Mouse (Mus musculus) stomach, embryonic 16.5 days (tissue): Measurements from ENCODE around the gene Jmjd1c. TPM values are rescaled to one million over a fixed set of nuclear protein-coding genes. Genes with fewer than 3 reads are reported as not detected.

Experiments
- ATAC-seq: fragments of 200-750 bp; cut with Nextera tagmentation; 2 replicates; pipeline ENCODE4 v1.8.0; 2017; ENCODE audit warnings: moderate number of reproducible peaks, moderate TSS enrichment; ENCODE audit not compliant: insufficient read depth, low FRiP score
- H3K27ac ChIP-seq: fragments of 300-500 bp; sonication (generic); 2 replicates; pipeline ENCODE4 v1.5.1; 2014; ENCODE audit warnings: low read length
- H3K27me3 ChIP-seq: fragments of 300-500 bp; sonication (generic); 2 replicates; pipeline ENCODE4 v1.6.1; 2014; ENCODE audit warnings: low read length, control low read depth, mixed read lengths; ENCODE audit not compliant: control insufficient read depth, insufficient read depth
- H3K36me3 ChIP-seq: fragments of 300-500 bp; sonication (generic); 2 replicates; pipeline ENCODE4 v1.6.1; 2014; ENCODE audit warnings: low read length; ENCODE audit not compliant: control insufficient read depth, insufficient read depth
- H3K4me1 ChIP-seq: fragments of 300-500 bp; sonication (generic); 2 replicates; pipeline ENCODE4 v1.6.1; 2014; ENCODE audit warnings: low read length, control low read depth, mixed read lengths; ENCODE audit not compliant: control insufficient read depth, insufficient read depth
- H3K4me2 ChIP-seq: fragments of 300-500 bp; sonication (generic); 2 replicates; pipeline ENCODE4 v1.6.1; 2014; ENCODE audit warnings: low read depth, low read length, mixed read lengths
- H3K4me3 ChIP-seq: fragments of 300-500 bp; sonication (generic); replicated peaks from 2 replicates; pipeline ENCODE4 v1.5.1; 2014; ENCODE audit warnings: mild to moderate bottlenecking, low read length
- H3K9ac ChIP-seq: fragments of 300-500 bp; sonication (generic); 2 replicates; pipeline ENCODE4 v1.6.1; 2014; ENCODE audit warnings: low read length
- H3K9me3 ChIP-seq: fragments of 300-500 bp; sonication (generic); replicated peaks from 2 replicates; pipeline ENCODE4 v1.6.1; 2016; ENCODE audit warnings: low read length, control low read depth; ENCODE audit not compliant: control insufficient read depth
- WGBS: fragments of 180-500 bp; shearing (Covaris S2); extraction: QIAGEN DNeasy Blood & Tissue Kit; methylation state at CpG from one replicate; pipeline ENCODE4 v1.1.7; 2014; 5-methylcytosine and 5-hydroxymethylcytosine counted together
- polyA plus RNA-seq: library from polyadenylated mRNA; unstranded; fragments of >200 nt; fragmentation: Nextera tagmentation; extraction: Ambion mirVana; gene quantifications from 2 replicates; pipeline ENCODE4 v1.2.1, GENCODE M21; 2015

Jmjd1c gene
- polyA plus RNA-seq, 1 experiment from 2014 or later, result 30.3 TPM

GRCm38 (mm10) chr10:67097437-67098150, 1.7 kb downstream of the Jmjd1c start:
- Histone ChIP-seq H3K27me3 (no peaks in the 10 kb centered on the region), H3K4me1 (peaks cover 44% of the 10 kb centered on the region), H3K4me2 (peak overlapping the region; percentile 78), H3K9me3 (no peaks in the 10 kb centered on the region), H3K4me3 (peak overlapping the region; percentile 93), H3K9ac (peak overlapping the region; percentile 100), H3K27ac (peak overlapping the region; percentile 100), H3K36me3 (no peaks in the 10 kb centered on the region)
- 1% methylated on average over 15 of the region's 15 CpGs for WGBS
- ATAC-seq, result no peak

- Histone ChIP-seq H3K36me3 (no peaks in the 10 kb centered on the region), H3K4me3 (peak overlapping the region; percentile 93), H3K9ac (peak overlapping the region; percentile 56), H3K4me2 (peak overlapping the region; percentile 78), H3K4me1 (peaks cover 51% of the 10 kb centered on the region), H3K27me3 (no peaks in the 10 kb centered on the region), H3K27ac (peak overlapping the region; percentile 21; the same call in 1 of the 2 replicates), H3K9me3 (no peaks in the 10 kb centered on the region)
- 25% methylated on average over 7 of the region's 7 CpGs for WGBS
- ATAC-seq, result no peak
Observed at GRCm38 (mm10) chr10:67098408-67099050, 2.6 kb downstream of the Jmjd1c start.

GRCm38 (mm10) chr10:67099183-67099929, 3.4 kb downstream of the Jmjd1c start:
- WGBS, result 61% methylated on average over 13 of the region's 13 CpGs
- H3K9me3 ChIP-seq, result no peaks in the 10 kb centered on the region
- peak overlapping the region; percentile 78; the same call in 1 of the 2 replicates for H3K4me2 ChIP-seq
- H3K9ac ChIP-seq, result no peak overlapping the region
- H3K27me3 ChIP-seq, result no peaks in the 10 kb centered on the region
- no peaks in the 10 kb centered on the region for H3K36me3 ChIP-seq
- 0 out of 2 replicates have a peak overlapping the region, but pooled peaks have one; percentile 3 for H3K27ac ChIP-seq
- no peak overlapping the region for H3K4me3 ChIP-seq
- ATAC-seq, result no peak
- H3K4me1 ChIP-seq, result peaks cover 57% of the 10 kb centered on the region

GRCm38 (mm10) chr10:67100011-67100661, 4.2 kb downstream of the Jmjd1c start:
- Histone ChIP-seq H3K4me1 (peaks cover 57% of the 10 kb centered on the region), H3K27ac (no peak overlapping the region)
- WGBS, result 51% methylated on average over 7 of the region's 7 CpGs

GRCm38 (mm10) chr10:67100831-67101251, 4.9 kb downstream of the Jmjd1c start:
- H3K27me3 ChIP-seq, result no peaks in the 10 kb centered on the region
- WGBS, result 73% methylated on average over 9 of the region's 9 CpGs

More at GRCm38 (mm10) chr10:67100011-67100661, 4.2 kb downstream of the Jmjd1c start:
- Histone ChIP-seq H3K27me3 (no peaks in the 10 kb centered on the region), H3K9me3 (no peaks in the 10 kb centered on the region), H3K4me2 (0 out of 2 replicates have a peak overlapping the region, but pooled peaks have one; percentile 2), H3K4me3 (no peak overlapping the region), H3K36me3 (no peaks in the 10 kb centered on the region), H3K9ac (no peak overlapping the region)
- no peak for ATAC-seq

GRCm38 (mm10) chr10:67104543-67104942, 8.6 kb downstream of the Jmjd1c start:
- no peak overlapping the region for H3K4me3 ChIP-seq
- 29% methylated on average over 9 of the region's 9 CpGs for WGBS
- no peaks in the 10 kb centered on the region for H3K36me3 ChIP-seq
- H3K4me2 ChIP-seq, result no peak overlapping the region
- no peaks in the 10 kb centered on the region for H3K9me3 ChIP-seq
- peaks cover 73% of the 10 kb centered on the region for H3K4me1 ChIP-seq
- no peak overlapping the region for H3K27ac ChIP-seq
- no peaks in the 10 kb centered on the region for H3K27me3 ChIP-seq
- no peak for ATAC-seq
- no peak overlapping the region for H3K9ac ChIP-seq

More at GRCm38 (mm10) chr10:67100831-67101251, 4.9 kb downstream of the Jmjd1c start:
- Histone ChIP-seq H3K4me3 (no peak overlapping the region), H3K27ac (no peak overlapping the region), H3K36me3 (no peaks in the 10 kb centered on the region), H3K4me1 (peaks cover 64% of the 10 kb centered on the region), H3K9me3 (no peaks in the 10 kb centered on the region), H3K4me2 (no peak overlapping the region), H3K9ac (no peak overlapping the region)
- no peak for ATAC-seq

GRCm38 (mm10) chr10:67105331-67106217, 9.6 kb downstream of the Jmjd1c start:
- H3K9ac ChIP-seq, result no peak overlapping the region
- no peak overlapping the region for H3K4me3 ChIP-seq
- H3K4me1 ChIP-seq, result peaks cover 66% of the 10 kb centered on the region
- H3K4me2 ChIP-seq, result no peak overlapping the region
- no peak overlapping the region; the same call in 1 of the 2 replicates for H3K27ac ChIP-seq
- H3K36me3 ChIP-seq, result no peaks in the 10 kb centered on the region
- WGBS, result 56% methylated on average over 19 of the region's 19 CpGs
- H3K9me3 ChIP-seq, result no peaks in the 10 kb centered on the region
- ATAC-seq, result no peak
- no peaks in the 10 kb centered on the region for H3K27me3 ChIP-seq

GRCm38 (mm10) chr10:67106400-67106799, 10.5 kb downstream of the Jmjd1c start:
- H3K36me3 ChIP-seq, result no peaks in the 10 kb centered on the region
- H3K9me3 ChIP-seq, result no peaks in the 10 kb centered on the region
- H3K4me3 ChIP-seq, result no peak overlapping the region
- peaks cover 66% of the 10 kb centered on the region for H3K4me1 ChIP-seq
- ATAC-seq, result no peak
- no peak overlapping the region for H3K9ac ChIP-seq
- 68% methylated on average over 6 of the region's 6 CpGs for WGBS
- H3K27me3 ChIP-seq, result no peaks in the 10 kb centered on the region
- peak overlapping the region; percentile 67 for H3K27ac ChIP-seq
- H3K4me2 ChIP-seq, result no peak overlapping the region
